Mouse (Mus musculus): Measurements from ENCODE around the gene Sbk2. TPM values are rescaled to one million over a fixed set of nuclear protein-coding genes. Genes with fewer than 3 reads are reported as not detected.

The Sbk2 gene
- polyA plus RNA-seq, 1 experiment from 2014 or later = 0.08 TPM

GRCm38 (mm10) chr7:4917494-4917893, 46.7 kb downstream of the Sbk2 start:
- ATAC-seq (ENCODE audit: insufficient number of reproducible peaks, low FRiP score, low TSS enrichment, low read depth) (no peak), DNase-seq (ENCODE audit: low spot score) (no peak)
- peaks cover 16% of the 10 kb centered on the region; the same call in 1 of the 2 replicates for H3K36me3 ChIP-seq (ENCODE audit: control insufficient read depth, insufficient read depth, low read length)
- no peaks in the 10 kb centered on the region for H3K27me3 ChIP-seq (ENCODE audit: control insufficient read depth, insufficient read depth, low read length)
- H3K27ac ChIP-seq (replicated peaks; ENCODE audit: low read depth, low read length) = no peak overlapping the region
- H3K4me2 ChIP-seq (ENCODE audit: low read depth, severe bottlenecking) = no peak overlapping the region
- 91% methylated on average over 2 of the region's 2 CpGs for WGBS
- H3K4me3 ChIP-seq (ENCODE audit: low read depth, low read length) = no peak overlapping the region
- peaks cover 18% of the 10 kb centered on the region for H3K4me1 ChIP-seq (ENCODE audit: control insufficient read depth, insufficient read depth, low read length)
- H3K9ac ChIP-seq (ENCODE audit: low read length) = no peak overlapping the region
- no peaks in the 10 kb centered on the region for H3K9me3 ChIP-seq (ENCODE audit: control insufficient read depth, low read length)

DNA sequence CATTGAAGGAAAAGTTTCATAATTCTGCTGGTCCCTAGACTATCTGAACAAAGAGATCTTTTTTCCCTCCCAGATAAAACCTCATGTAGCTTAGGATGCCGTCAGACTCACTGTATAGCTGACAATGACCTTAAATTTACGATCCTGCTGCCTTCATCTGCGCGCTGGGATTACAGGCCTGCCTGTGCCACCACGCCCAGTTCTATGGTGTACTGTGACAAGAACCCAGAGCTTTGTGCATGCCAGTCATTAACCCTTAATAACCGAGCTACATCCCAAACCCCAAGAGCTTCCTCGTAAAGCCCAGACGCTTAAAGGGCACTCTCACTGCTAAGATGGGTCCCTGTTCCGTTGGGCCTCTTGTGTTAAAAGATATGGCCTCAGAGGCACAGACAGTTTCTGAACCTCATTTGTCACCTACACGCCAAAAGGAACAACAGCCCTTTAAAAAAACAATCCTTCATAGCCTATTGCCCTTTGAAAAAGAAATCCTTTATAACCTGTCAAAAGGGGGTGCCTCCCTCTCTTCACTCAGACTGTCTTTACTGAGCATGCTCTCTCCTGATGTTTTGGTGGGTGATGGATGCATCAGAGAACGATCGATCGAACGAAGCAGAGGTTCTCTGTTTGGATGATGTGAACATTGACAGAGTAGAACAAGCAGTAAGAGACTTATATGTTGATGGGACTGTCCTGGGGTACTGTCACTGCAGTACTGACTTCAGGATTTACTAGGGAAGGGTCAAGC, 48.4 kb downstream of the Sbk2 start:
- Histone ChIP-seq H3K36me3 (ENCODE audit: control insufficient read depth, insufficient read depth, low read length) (peaks cover 14% of the 10 kb centered on the region; the same call in 1 of the 2 replicates), H3K9ac (ENCODE audit: low read length) (peak overlapping the region; percentile 95), H3K27ac (replicated peaks; ENCODE audit: low read depth, low read length) (peak overlapping the region; percentile 94), H3K27me3 (ENCODE audit: control insufficient read depth, insufficient read depth, low read length) (no peaks in the 10 kb centered on the region), H3K4me2 (ENCODE audit: low read depth, severe bottlenecking) (peak overlapping the region; percentile 52), H3K4me3 (ENCODE audit: low read depth, low read length) (peak overlapping the region; percentile 68), H3K4me1 (ENCODE audit: control insufficient read depth, insufficient read depth, low read length) (peaks cover 11% of the 10 kb centered on the region; the same call in 1 of the 2 replicates), H3K9me3 (ENCODE audit: control insufficient read depth, low read length) (no peaks in the 10 kb centered on the region)
- 20% methylated on average over 14 of the region's 14 CpGs for WGBS
- peak; percentile 41; the same call in 1 of the 2 replicates for ATAC-seq (ENCODE audit: insufficient number of reproducible peaks, low FRiP score, low TSS enrichment, low read depth)
- peak; percentile 53 for DNase-seq (ENCODE audit: low spot score)

DNA sequence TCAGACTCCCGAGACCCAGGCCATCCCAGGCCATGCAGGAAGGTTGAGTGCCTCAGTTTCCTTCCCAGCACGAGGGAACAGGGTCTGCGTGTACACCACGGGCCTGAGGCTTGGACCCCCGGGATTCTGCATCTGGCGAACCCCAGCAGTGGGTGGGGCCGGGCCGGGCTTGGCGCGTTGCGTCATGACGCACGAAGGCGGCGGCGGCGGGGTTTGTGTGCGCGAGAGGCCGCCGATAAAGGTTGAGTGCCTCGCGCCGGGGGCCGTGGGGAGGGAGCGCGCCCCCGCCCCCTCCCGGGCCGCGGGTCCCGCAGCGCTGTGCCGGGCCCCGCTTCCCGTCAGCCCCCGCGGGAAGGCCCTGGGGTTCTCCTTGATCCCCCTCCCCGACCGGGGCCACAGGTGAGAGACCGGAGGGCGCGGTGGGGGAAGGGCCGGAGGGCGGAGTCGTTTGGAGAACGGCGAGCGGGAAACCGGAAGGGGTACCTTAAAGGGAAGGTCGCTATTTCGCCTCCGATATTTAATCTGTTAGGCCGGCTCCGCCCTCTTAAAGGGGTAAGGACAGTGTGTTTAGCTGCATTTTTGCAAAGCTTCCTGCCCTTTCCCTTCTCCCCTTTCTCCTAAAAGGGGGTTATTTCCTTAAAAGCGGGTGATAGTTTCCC, 49.1 kb downstream of the Sbk2 start, which contains the start of gene Zfp628:
Zfp628 (plus strand) TSS at position 211 of the 659 bp plus-strand sequence.
- under 1% methylated on average over 56 of the region's 56 CpGs for WGBS
- peak within 1 kb of the TSS; percentile 52 for H3K4me2 ChIP-seq (ENCODE audit: low read depth, severe bottlenecking)
- peak; percentile 86 for ATAC-seq (ENCODE audit: insufficient number of reproducible peaks, low FRiP score, low TSS enrichment, low read depth)
- H3K9ac ChIP-seq (ENCODE audit: low read length) = peak within 1 kb of the TSS; percentile 95
- peaks cover 9% of the 10 kb centered on the region; the same call in 1 of the 2 replicates for H3K36me3 ChIP-seq (ENCODE audit: control insufficient read depth, insufficient read depth, low read length)
- peak; percentile 97 for DNase-seq (ENCODE audit: low spot score)
- no peaks in the 10 kb centered on the region for H3K9me3 ChIP-seq (ENCODE audit: control insufficient read depth, low read length)
- peak within 1 kb of the TSS; percentile 94 for H3K27ac ChIP-seq (replicated peaks; ENCODE audit: low read depth, low read length)
- H3K4me3 ChIP-seq (ENCODE audit: low read depth, low read length) = peak within 1 kb of the TSS; percentile 68
- H3K27me3 ChIP-seq (ENCODE audit: control insufficient read depth, insufficient read depth, low read length) = no peaks in the 10 kb centered on the region
- peaks cover 6% of the 10 kb centered on the region; the same call in 1 of the 2 replicates for H3K4me1 ChIP-seq (ENCODE audit: control insufficient read depth, insufficient read depth, low read length)

GRCm38 (mm10) chr7:4912248-4912647, 52.0 kb downstream of the Sbk2 start:
- H3K4me3 ChIP-seq (ENCODE audit: low read depth, low read length) = no peak overlapping the region
- 55% methylated on average over 5 of the region's 5 CpGs for WGBS
- no peak overlapping the region for H3K27ac ChIP-seq (replicated peaks; ENCODE audit: low read depth, low read length)
- no peaks in the 10 kb centered on the region for H3K9me3 ChIP-seq (ENCODE audit: control insufficient read depth, low read length)
- DNase-seq (ENCODE audit: low spot score) (no peak), ATAC-seq (ENCODE audit: insufficient number of reproducible peaks, low FRiP score, low TSS enrichment, low read depth) (no peak)
- no peak overlapping the region for H3K9ac ChIP-seq (ENCODE audit: low read length)
- H3K27me3 ChIP-seq (ENCODE audit: control insufficient read depth, insufficient read depth, low read length) = no peaks in the 10 kb centered on the region
- peaks cover 6% of the 10 kb centered on the region; the same call in 1 of the 2 replicates for H3K4me1 ChIP-seq (ENCODE audit: control insufficient read depth, insufficient read depth, low read length)
- H3K4me2 ChIP-seq (ENCODE audit: low read depth, severe bottlenecking) = no peak overlapping the region
- H3K36me3 ChIP-seq (ENCODE audit: control insufficient read depth, insufficient read depth, low read length) = no peaks in the 10 kb centered on the region; the same call in 1 of the 2 replicates

DNA sequence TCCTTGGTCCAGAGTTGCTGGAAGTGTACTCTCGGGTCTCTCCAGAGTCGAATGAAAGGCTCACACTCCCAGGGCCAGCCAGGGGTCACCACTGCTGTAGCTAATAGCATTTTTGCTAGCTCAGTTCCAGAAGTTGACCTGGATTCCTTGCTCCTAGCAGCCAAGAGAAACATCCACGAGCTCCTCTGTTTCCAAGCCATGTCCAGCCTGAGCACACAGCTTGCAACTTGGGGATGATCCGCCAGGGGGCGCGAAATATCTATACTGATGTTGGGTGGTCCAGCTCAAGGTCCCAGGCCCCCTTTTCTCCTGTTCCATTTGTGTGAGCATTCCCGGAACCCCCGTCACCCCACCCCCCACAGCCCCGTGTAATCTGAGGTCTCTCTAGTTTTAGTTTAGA, 52.6 kb downstream of the Sbk2 start:
- peaks cover 3% of the 10 kb centered on the region; the same call in 1 of the 2 replicates for H3K4me1 ChIP-seq (ENCODE audit: control insufficient read depth, insufficient read depth, low read length)
- no peak overlapping the region for H3K4me3 ChIP-seq (ENCODE audit: low read depth, low read length)
- no peaks in the 10 kb centered on the region for H3K9me3 ChIP-seq (ENCODE audit: control insufficient read depth, low read length)
- H3K36me3 ChIP-seq (ENCODE audit: control insufficient read depth, insufficient read depth, low read length) = no peaks in the 10 kb centered on the region
- H3K27ac ChIP-seq (replicated peaks; ENCODE audit: low read depth, low read length) = no peak overlapping the region
- H3K9ac ChIP-seq (ENCODE audit: low read length) = no peak overlapping the region
- 41% methylated on average over 9 of the region's 9 CpGs for WGBS
- DNase-seq (ENCODE audit: low spot score) (peak; percentile 83), ATAC-seq (ENCODE audit: insufficient number of reproducible peaks, low FRiP score, low TSS enrichment, low read depth) (no peak)
- H3K27me3 ChIP-seq (ENCODE audit: control insufficient read depth, insufficient read depth, low read length) = no peaks in the 10 kb centered on the region
- H3K4me2 ChIP-seq (ENCODE audit: low read depth, severe bottlenecking) = no peak overlapping the region

GRCm38 (mm10) chr7:4906466-4906950, 57.7 kb downstream of the Sbk2 start, which contains the start of gene Gm36210:
TSS of gene Gm36210 (minus strand) at chr7:4906516.
- H3K27me3 ChIP-seq (ENCODE audit: control insufficient read depth, insufficient read depth, low read length) = no peaks in the 10 kb centered on the region
- H3K4me1 ChIP-seq (ENCODE audit: control insufficient read depth, insufficient read depth, low read length) = no peaks in the 10 kb centered on the region
- WGBS = 67% methylated on average over 10 of the region's 10 CpGs
- no peaks in the 10 kb centered on the region for H3K9me3 ChIP-seq (ENCODE audit: control insufficient read depth, low read length)
- H3K4me3 ChIP-seq (ENCODE audit: low read depth, low read length) = no peak within 1 kb of the TSS
- H3K4me2 ChIP-seq (ENCODE audit: low read depth, severe bottlenecking) = no peak within 1 kb of the TSS
- no peak within 1 kb of the TSS for H3K9ac ChIP-seq (ENCODE audit: low read length)
- ATAC-seq (ENCODE audit: insufficient number of reproducible peaks, low FRiP score, low TSS enrichment, low read depth) = no peak
- H3K27ac ChIP-seq (replicated peaks; ENCODE audit: low read depth, low read length) = no peak within 1 kb of the TSS
- no peak for DNase-seq (ENCODE audit: low spot score)
- H3K36me3 ChIP-seq (ENCODE audit: control insufficient read depth, insufficient read depth, low read length) = no peaks in the 10 kb centered on the region

- H3K4me3 ChIP-seq (ENCODE audit: low read depth, low read length) = no peak overlapping the region
- H3K4me1 ChIP-seq (ENCODE audit: control insufficient read depth, insufficient read depth, low read length) = no peaks in the 10 kb centered on the region
- H3K27ac ChIP-seq (replicated peaks; ENCODE audit: low read depth, low read length) = no peak overlapping the region
- DNase-seq (ENCODE audit: low spot score) (no peak), ATAC-seq (ENCODE audit: insufficient number of reproducible peaks, low FRiP score, low TSS enrichment, low read depth) (no peak)
- H3K9me3 ChIP-seq (ENCODE audit: control insufficient read depth, low read length) = no peaks in the 10 kb centered on the region; the same call in 1 of the 2 replicates
- peaks cover 15% of the 10 kb centered on the region for H3K27me3 ChIP-seq (ENCODE audit: control insufficient read depth, insufficient read depth, low read length)
- H3K36me3 ChIP-seq (ENCODE audit: control insufficient read depth, insufficient read depth, low read length) = no peaks in the 10 kb centered on the region
- no peak overlapping the region for H3K4me2 ChIP-seq (ENCODE audit: low read depth, severe bottlenecking)
- H3K9ac ChIP-seq (ENCODE audit: low read length) = no peak overlapping the region
- 88% methylated on average over 9 of the region's 9 CpGs for WGBS
Observed at GRCm38 (mm10) chr7:4902404-4902803, 61.8 kb downstream of the Sbk2 start.

- WGBS = 49% methylated on average over 8 of the region's 8 CpGs
- Histone ChIP-seq H3K27me3 (ENCODE audit: control insufficient read depth, insufficient read depth, low read length) (peaks cover 15% of the 10 kb centered on the region), H3K4me1 (ENCODE audit: control insufficient read depth, insufficient read depth, low read length) (no peaks in the 10 kb centered on the region), H3K36me3 (ENCODE audit: control insufficient read depth, insufficient read depth, low read length) (no peaks in the 10 kb centered on the region), H3K4me2 (ENCODE audit: low read depth, severe bottlenecking) (no peak overlapping the region), H3K9ac (ENCODE audit: low read length) (no peak overlapping the region), H3K9me3 (ENCODE audit: control insufficient read depth, low read length) (no peaks in the 10 kb centered on the region; the same call in 1 of the 2 replicates), H3K27ac (replicated peaks; ENCODE audit: low read depth, low read length) (no peak overlapping the region), H3K4me3 (ENCODE audit: low read depth, low read length) (no peak overlapping the region)
- no peak for ATAC-seq (ENCODE audit: insufficient number of reproducible peaks, low FRiP score, low TSS enrichment, low read depth)
- DNase-seq (ENCODE audit: low spot score) = peak; percentile 64
Observed at GRCm38 (mm10) chr7:4901171-4901570, 63.0 kb downstream of the Sbk2 start.

Measured in limb, embryonic 11.5 days (tissue).